Mouse (Mus musculus): Measurements from ENCODE around the gene Stat2. TPM values are rescaled to one million over a fixed set of nuclear protein-coding genes. Genes with fewer than 3 reads are reported as not detected.

Gene Stat2
- total and polyA plus RNA-seq, 2 experiments = 17.6 to 46.6 TPM

GRCm38 (mm10) chr10:128303126-128304021 is 33.0 kb downstream of the Stat2 start, which contains the start of gene Pan2:
Pan2 (plus strand) TSS chr10:128303335.
- Histone ChIP-seq H3K4me3 (ENCODE audit: insufficient read depth, low read depth, low read length) (peak within 1 kb of the TSS; percentile 63), H3K9ac (ENCODE audit: low read depth, low read length) (peak within 1 kb of the TSS; percentile 80), H3K4me1 (ENCODE audit: control insufficient read depth, insufficient read depth, low read length) (peaks cover 5% of the 10 kb centered on the region; the same call in 1 of the 2 replicates), H3K27me3 (ENCODE audit: control insufficient read depth, insufficient read depth, low read length) (no peaks in the 10 kb centered on the region), H3K36me3 (ENCODE audit: control insufficient read depth, insufficient read depth, low read length) (peaks cover 3% of the 10 kb centered on the region; the same call in 1 of the 2 replicates), H3K79me2 (ENCODE audit: control insufficient read depth, insufficient read depth, low read length) (peaks cover 3% of the 10 kb centered on the region; the same call in 1 of the 2 replicates), H3K27ac (replicated peaks; ENCODE audit: insufficient read depth, low read depth, low read length) (peak within 1 kb of the TSS; percentile 97)
- DNase-seq (ENCODE audit: extremely low read depth, low read depth, low spot score) = peak; percentile 96
- WGBS = under 1% methylated on average over 37 of the region's 37 CpGs
- TF ChIP-seq CTCF (IDR thresholded peaks at IDR 0.05; ENCODE audit: low read depth, low read length) (no peak), POLR2A (IDR thresholded peaks at IDR 0.05; ENCODE audit: extremely low read depth, insufficient read depth, low read length) (0 out of 2 replicates have a peak, but pooled peaks have one; percentile 10)

DNA sequence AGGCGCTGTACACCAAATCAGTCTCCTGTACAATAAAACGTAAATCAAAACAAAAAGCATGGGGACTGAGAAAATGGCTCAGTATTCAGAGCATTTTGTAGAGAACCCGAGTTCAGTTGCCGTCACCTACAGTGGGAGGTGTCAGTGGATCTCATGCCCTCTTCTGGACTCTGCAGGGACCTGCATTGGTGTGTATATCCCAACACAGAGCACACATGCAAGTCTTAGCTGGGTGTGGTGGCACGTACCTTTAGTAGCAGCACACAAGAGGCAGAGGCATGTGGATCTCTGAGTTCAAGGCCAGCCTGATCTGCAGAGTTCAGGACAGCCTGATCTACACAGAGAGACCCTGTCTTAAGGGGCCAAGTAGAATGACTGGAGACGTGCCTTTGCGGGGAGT is 39.3 kb downstream of the Stat2 start:
- Histone ChIP-seq H3K4me1 (ENCODE audit: control insufficient read depth, insufficient read depth, low read length) (no peaks in the 10 kb centered on the region), H3K9ac (ENCODE audit: low read depth, low read length) (no peak overlapping the region), H3K27ac (replicated peaks; ENCODE audit: insufficient read depth, low read depth, low read length) (no peak overlapping the region), H3K27me3 (ENCODE audit: control insufficient read depth, insufficient read depth, low read length) (no peaks in the 10 kb centered on the region), H3K4me3 (ENCODE audit: insufficient read depth, low read depth, low read length) (no peak overlapping the region), H3K36me3 (ENCODE audit: control insufficient read depth, insufficient read depth, low read length) (peaks cover 29% of the 10 kb centered on the region), H3K79me2 (ENCODE audit: control insufficient read depth, insufficient read depth, low read length) (peaks cover 3% of the 10 kb centered on the region; the same call in 1 of the 2 replicates)
- no peak for TF ChIP-seq CTCF (IDR thresholded peaks at IDR 0.05; ENCODE audit: low read depth, low read length)
- no peak for TF ChIP-seq POLR2A (IDR thresholded peaks at IDR 0.05; ENCODE audit: extremely low read depth, insufficient read depth, low read length)
- 95% methylated on average over 7 of the region's 7 CpGs for WGBS
- no peak for DNase-seq (ENCODE audit: extremely low read depth, low read depth, low spot score)

DNA sequence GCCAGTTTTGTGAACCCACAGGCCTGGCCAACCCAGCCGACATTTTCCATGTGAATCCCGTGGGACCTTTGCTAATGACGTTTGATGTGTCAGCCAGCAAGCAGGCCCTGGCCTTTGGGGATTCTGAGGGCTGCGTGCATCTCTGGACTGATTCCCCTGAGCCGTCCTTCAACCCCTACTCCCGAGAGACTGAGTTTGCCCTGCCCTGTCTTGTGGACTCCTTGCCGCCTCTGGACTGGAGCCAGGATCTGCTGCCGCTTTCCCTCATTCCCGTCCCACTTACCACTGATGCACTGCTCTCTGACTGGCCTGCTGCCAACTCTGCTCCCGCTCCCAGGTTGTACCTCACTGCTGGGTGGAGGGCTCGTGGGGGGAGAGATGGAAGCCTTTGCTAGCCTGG is 39.8 kb downstream of the Stat2 start:
- 88% methylated on average over 11 of the region's 11 CpGs for WGBS
- peaks cover 34% of the 10 kb centered on the region for H3K36me3 ChIP-seq (ENCODE audit: control insufficient read depth, insufficient read depth, low read length)

DNA sequence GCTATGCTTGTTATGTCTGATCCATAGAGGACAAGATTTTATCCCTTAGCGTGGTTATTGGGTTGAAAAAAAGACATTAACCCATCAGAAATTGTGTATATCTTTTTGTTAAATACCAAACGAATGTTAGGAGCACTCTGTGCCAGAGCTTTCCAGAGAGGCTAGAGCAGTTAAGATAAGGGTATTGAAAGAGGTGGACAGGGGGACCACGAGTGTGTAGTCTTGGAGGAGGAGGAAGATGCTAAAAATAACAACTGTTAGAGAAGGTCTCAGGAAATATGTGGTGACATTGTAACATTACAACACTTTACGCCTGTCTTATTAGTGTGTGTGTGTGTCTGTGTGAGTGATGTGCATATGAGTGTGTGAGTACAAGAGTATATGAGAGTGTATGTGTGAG is 40.5 kb downstream of the Stat2 start:
- Histone ChIP-seq H3K4me3 (ENCODE audit: insufficient read depth, low read depth, low read length) (no peak overlapping the region), H3K36me3 (ENCODE audit: control insufficient read depth, insufficient read depth, low read length) (peaks cover 40% of the 10 kb centered on the region), H3K4me1 (ENCODE audit: control insufficient read depth, insufficient read depth, low read length) (no peaks in the 10 kb centered on the region), H3K9ac (ENCODE audit: low read depth, low read length) (no peak overlapping the region), H3K79me2 (ENCODE audit: control insufficient read depth, insufficient read depth, low read length) (no peaks in the 10 kb centered on the region), H3K27ac (replicated peaks; ENCODE audit: insufficient read depth, low read depth, low read length) (no peak overlapping the region), H3K27me3 (ENCODE audit: control insufficient read depth, insufficient read depth, low read length) (no peaks in the 10 kb centered on the region)
- DNase-seq (ENCODE audit: extremely low read depth, low read depth, low spot score) = no peak
- 80% methylated on average over 4 of the region's 4 CpGs for WGBS
- TF ChIP-seq CTCF (IDR thresholded peaks at IDR 0.05; ENCODE audit: low read depth, low read length) (no peak), POLR2A (IDR thresholded peaks at IDR 0.05; ENCODE audit: extremely low read depth, insufficient read depth, low read length) (no peak)

More for the DNA sequence above, 39.8 kb downstream of the Stat2 start:
- H3K27ac ChIP-seq (replicated peaks; ENCODE audit: insufficient read depth, low read depth, low read length) = no peak overlapping the region
- TF ChIP-seq POLR2A (IDR thresholded peaks at IDR 0.05; ENCODE audit: extremely low read depth, insufficient read depth, low read length) = no peak
- no peak for TF ChIP-seq CTCF (IDR thresholded peaks at IDR 0.05; ENCODE audit: low read depth, low read length)
- no peaks in the 10 kb centered on the region for H3K4me1 ChIP-seq (ENCODE audit: control insufficient read depth, insufficient read depth, low read length)
- no peak for DNase-seq (ENCODE audit: extremely low read depth, low read depth, low spot score)
- H3K9ac ChIP-seq (ENCODE audit: low read depth, low read length) = no peak overlapping the region
- H3K27me3 ChIP-seq (ENCODE audit: control insufficient read depth, insufficient read depth, low read length) = no peaks in the 10 kb centered on the region
- H3K4me3 ChIP-seq (ENCODE audit: insufficient read depth, low read depth, low read length) = no peak overlapping the region
- peaks cover 3% of the 10 kb centered on the region; the same call in 1 of the 2 replicates for H3K79me2 ChIP-seq (ENCODE audit: control insufficient read depth, insufficient read depth, low read length)

GRCm38 (mm10) chr10:128315578-128315977 is 45.2 kb downstream of the Stat2 start:
- Histone ChIP-seq H3K4me3 (ENCODE audit: insufficient read depth, low read depth, low read length) (no peak overlapping the region), H3K27ac (replicated peaks; ENCODE audit: insufficient read depth, low read depth, low read length) (no peak overlapping the region), H3K9ac (ENCODE audit: low read depth, low read length) (no peak overlapping the region), H3K27me3 (ENCODE audit: control insufficient read depth, insufficient read depth, low read length) (no peaks in the 10 kb centered on the region), H3K36me3 (ENCODE audit: control insufficient read depth, insufficient read depth, low read length) (peaks cover 53% of the 10 kb centered on the region), H3K79me2 (ENCODE audit: control insufficient read depth, insufficient read depth, low read length) (no peaks in the 10 kb centered on the region), H3K4me1 (ENCODE audit: control insufficient read depth, insufficient read depth, low read length) (no peaks in the 10 kb centered on the region)
- TF ChIP-seq POLR2A (IDR thresholded peaks at IDR 0.05; ENCODE audit: extremely low read depth, insufficient read depth, low read length) (no peak), CTCF (IDR thresholded peaks at IDR 0.05; ENCODE audit: low read depth, low read length) (no peak)
- WGBS = 93% methylated on average over 8 of the region's 8 CpGs
- DNase-seq (ENCODE audit: extremely low read depth, low read depth, low spot score) = no peak

Data from liver, adult 2 months (tissue).